27 mouse cellular contexts compared by ENCODE assay signal in the genomic region with DNA sequence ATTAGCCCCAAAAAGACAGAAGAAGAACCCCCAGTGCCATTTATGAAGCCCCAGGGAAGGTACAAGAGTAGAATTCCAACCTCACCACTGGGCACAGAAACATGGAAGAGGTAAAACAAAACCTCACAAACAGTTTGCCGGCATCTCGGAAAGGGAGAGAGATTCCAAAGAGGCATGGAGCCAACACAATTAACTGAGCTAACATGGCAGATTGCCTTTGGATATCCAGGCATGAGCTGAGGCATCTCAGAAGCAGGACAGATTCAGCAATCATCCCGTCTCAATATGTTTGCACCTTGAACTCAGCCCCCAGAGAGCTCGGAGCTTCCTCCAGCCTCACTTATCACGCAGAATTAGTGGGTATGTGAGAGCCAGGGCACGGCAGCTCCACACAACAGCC.
"Had no signal": no experiment of that assay in that cellular context is flagged by ENCODE, and none has a peak within 500 bp of the region (broad histone marks: within the 10 kb centered on the region; RNA-seq: fewer than 3 reads in every experiment).

No protein-coding gene starts in this region.

- H3K27me3 ChIP-seq: heart, embryonic 13.5 days; heart, embryonic 15.5 days; limb, embryonic 12.5 days; liver, embryonic 13.5 days; liver, embryonic 15.5 days had no signal

- ATAC-seq: hindbrain, postnatal 0 days; intestine, embryonic 16.5 days; liver, postnatal 0 days had no signal

- DNase-seq: gastrocnemius, postnatal 14 days; gastrocnemius, postnatal 36 days; heart, adult 11 months; heart, adult 2 months; heart, postnatal 14 days; heart, postnatal 36 days; kidney, adult 18-20 months; kidney, adult 8-10 months; kidney, postnatal 10 days; kidney, postnatal 25 days; kidney, postnatal 4 days; liver; liver, embryonic 13.5 days; liver, postnatal 0 days had no signal

- H3K4me1 ChIP-seq: heart, embryonic 13.5 days; heart, embryonic 15.5 days; hindbrain, embryonic 13.5 days; hindbrain, embryonic 15.5 days; limb, embryonic 10.5 days; limb, embryonic 12.5 days; liver, embryonic 13.5 days; liver, embryonic 15.5 days had no signal

- H3K4me2 ChIP-seq: heart, embryonic 11.5 days; heart, embryonic 13.5 days; heart, embryonic 15.5 days; hindbrain, embryonic 13.5 days; hindbrain, embryonic 15.5 days; limb, embryonic 12.5 days; liver, embryonic 11.5 days; liver, embryonic 13.5 days; liver, embryonic 15.5 days had no signal

- H3K9ac ChIP-seq: heart, embryonic 13.5 days; heart, embryonic 15.5 days; hindbrain, embryonic 13.5 days; hindbrain, embryonic 15.5 days; limb, embryonic 12.5 days; liver, embryonic 13.5 days; liver, embryonic 15.5 days; liver, postnatal 0 days had no signal

- H3K36me3 ChIP-seq: heart, embryonic 13.5 days; heart, embryonic 15.5 days; hindbrain, embryonic 13.5 days; hindbrain, embryonic 15.5 days; limb, embryonic 10.5 days; limb, embryonic 12.5 days; liver, embryonic 13.5 days; liver, embryonic 15.5 days had no signal

- H3K27ac ChIP-seq: heart, adult 2 months; heart, embryonic 13.5 days; heart, embryonic 15.5 days; hindbrain, embryonic 13.5 days; hindbrain, embryonic 15.5 days; hindbrain, postnatal 0 days; layer of hippocampus, adult 2 months; left cerebral cortex, adult 2 months; limb, embryonic 10.5 days; limb, embryonic 12.5 days; liver, embryonic 13.5 days; liver, embryonic 15.5 days had no signal

- H3K4me3 ChIP-seq: heart, adult 2 months; heart, embryonic 13.5 days; heart, embryonic 15.5 days; hindbrain, embryonic 13.5 days; hindbrain, embryonic 15.5 days; layer of hippocampus, adult 2 months; left cerebral cortex, adult 2 months; limb, embryonic 10.5 days; limb, embryonic 12.5 days; liver, embryonic 13.5 days; liver, embryonic 15.5 days had no signal

- H3K9me3 ChIP-seq: heart, embryonic 13.5 days; heart, embryonic 15.5 days; hindbrain, embryonic 13.5 days; hindbrain, embryonic 15.5 days; limb, embryonic 10.5 days; limb, embryonic 12.5 days; liver, embryonic 13.5 days; liver, embryonic 15.5 days had no signal
